Mouse (Mus musculus) Muller cell, postnatal 12 days (primary cell): ENCODE measurements around the gene Pum2.

Experiments
- DNase-seq: peaks from one replicate; pipeline ENCODE4 v3.0.0-alpha.2; 2015; ENCODE audit errors: inconsistent ontology term

Pum2 gene

GRCm38 (mm10) chr12:8761058-8761457, 87.1 kb downstream of the Pum2 start:
- DNase-seq: no peak

GRCm38 (mm10) chr12:8762667-8763066, 88.7 kb downstream of the Pum2 start:
- DNase-seq: no peak

GRCm38 (mm10) chr12:8764221-8764930, 90.4 kb downstream of the Pum2 start:
- no peak for DNase-seq

GRCm38 (mm10) chr12:8770946-8771843, 97.3 kb downstream of the Pum2 start, which contains the start of gene Sdc1:
Gene Sdc1, plus strand, starts transcription at chr12:8771323.
- peak; percentile 88 for DNase-seq

- DNase-seq: no peak
These were observed 98.0 kb downstream of the Pum2 start for GRCm38 (mm10) chr12:8771844-8772380.

- peak; percentile 69 for DNase-seq
These were observed 98.7 kb downstream of the Pum2 start for GRCm38 (mm10) chr12:8772451-8773143.

- peak; percentile 35 for DNase-seq
These were observed 99.4 kb downstream of the Pum2 start for GRCm38 (mm10) chr12:8773336-8773735.

- DNase-seq: no peak
These were observed 100.2 kb downstream of the Pum2 start for GRCm38 (mm10) chr12:8774183-8774582.

GRCm38 (mm10) chr12:8776206-8776605, 102.3 kb downstream of the Pum2 start:
- no peak for DNase-seq

GRCm38 (mm10) chr12:8776741-8777140, 102.8 kb downstream of the Pum2 start:
- no peak for DNase-seq

GRCm38 (mm10) chr12:8778106-8778505, 104.2 kb downstream of the Pum2 start:
- DNase-seq: no peak

GRCm38 (mm10) chr12:8779851-8780250, 105.9 kb downstream of the Pum2 start:
- DNase-seq: no peak

- no peak for DNase-seq
These were observed 107.2 kb downstream of the Pum2 start for GRCm38 (mm10) chr12:8781121-8781520.

- DNase-seq: peak; percentile 58
These were observed 107.9 kb downstream of the Pum2 start for GRCm38 (mm10) chr12:8781681-8782378.

- no peak for DNase-seq
These were observed 108.6 kb downstream of the Pum2 start for GRCm38 (mm10) chr12:8782565-8782964.

GRCm38 (mm10) chr12:8784189-8784588, 110.3 kb downstream of the Pum2 start:
- peak; percentile 49 for DNase-seq

GRCm38 (mm10) chr12:8786476-8786875, 112.5 kb downstream of the Pum2 start:
- DNase-seq: no peak

- DNase-seq: no peak
These were observed 113.2 kb downstream of the Pum2 start for GRCm38 (mm10) chr12:8786984-8787730.

- DNase-seq: no peak
These were observed 114.5 kb downstream of the Pum2 start for GRCm38 (mm10) chr12:8788469-8788868.

GRCm38 (mm10) chr12:8790615-8791014, 116.7 kb downstream of the Pum2 start:
- DNase-seq: no peak
